Mouse (Mus musculus): ENCODE measurements at regions not wholly inside any gene's neighbourhood (a gene's known extent, or its start where the extent isn't known, plus 50 kb on each side); places are given as distances from the start of the nearest gene placed in this dataset.

GRCm38 (mm10) chr2:94239573-94239972 is 81.8 kb upstream of the Hsd17b12 start:
- Histone ChIP-seq H3K79me2 (replicated peaks; ENCODE audit: control insufficient read depth, insufficient read depth, low read length) (no peaks in the 10 kb centered on the region), H3K4me1 (ENCODE audit: control insufficient read depth, insufficient read depth, low read length) (no peaks in the 10 kb centered on the region), H3K27ac (no peak overlapping the region), H3K36me3 (ENCODE audit: control insufficient read depth, insufficient read depth, low read length) (no peaks in the 10 kb centered on the region), H3K27me3 (ENCODE audit: control insufficient read depth, insufficient read depth, low read length) (peaks cover 22% of the 10 kb centered on the region), H3K9ac (ENCODE audit: low read depth, low read length) (no peak overlapping the region), H3K4me3 (no peak overlapping the region)
- no peak for DNase-seq
- intact Hi-C loops (cut with DNase I): no loop called here
- WGBS: 27% methylated on average over 9 of the region's 9 CpGs
- TF ChIP-seq EP300 (IDR thresholded peaks at IDR 0.05; ENCODE audit: insufficient read depth, low read depth, low read length): no peak
- TF ChIP-seq CTCF (IDR thresholded peaks at IDR 0.05): no peak
- TF ChIP-seq POLR2A (IDR thresholded peaks at IDR 0.05; ENCODE audit: insufficient read depth, low read depth, low read length): no peak

GRCm38 (mm10) chr2:94236479-94236878 is 78.7 kb upstream of the Hsd17b12 start:
- DNase-seq: no peak
- intact Hi-C loops (cut with DNase I): no loop called here
- Histone ChIP-seq H3K27me3 (ENCODE audit: control insufficient read depth, insufficient read depth, low read length) (peaks cover 8% of the 10 kb centered on the region), H3K79me2 (replicated peaks; ENCODE audit: control insufficient read depth, insufficient read depth, low read length) (no peaks in the 10 kb centered on the region), H3K4me1 (ENCODE audit: control insufficient read depth, insufficient read depth, low read length) (no peaks in the 10 kb centered on the region), H3K9ac (ENCODE audit: low read depth, low read length) (no peak overlapping the region), H3K4me3 (no peak overlapping the region), H3K27ac (no peak overlapping the region), H3K36me3 (ENCODE audit: control insufficient read depth, insufficient read depth, low read length) (no peaks in the 10 kb centered on the region)
- whole genome bisulfite sequencing: 31% methylated on average over 3 of the region's 3 CpGs
- TF ChIP-seq EP300 (IDR thresholded peaks at IDR 0.05; ENCODE audit: insufficient read depth, low read depth, low read length): no peak
- no peak for TF ChIP-seq CTCF (IDR thresholded peaks at IDR 0.05)
- no peak for TF ChIP-seq POLR2A (IDR thresholded peaks at IDR 0.05; ENCODE audit: insufficient read depth, low read depth, low read length)

GRCm38 (mm10) chr2:94233597-94233996 is 75.8 kb upstream of the Hsd17b12 start:
- Histone ChIP-seq H3K4me1 (ENCODE audit: control insufficient read depth, insufficient read depth, low read length) (no peaks in the 10 kb centered on the region), H3K9ac (ENCODE audit: low read depth, low read length) (no peak overlapping the region), H3K79me2 (replicated peaks; ENCODE audit: control insufficient read depth, insufficient read depth, low read length) (no peaks in the 10 kb centered on the region), H3K4me3 (no peak overlapping the region), H3K36me3 (ENCODE audit: control insufficient read depth, insufficient read depth, low read length) (no peaks in the 10 kb centered on the region), H3K27me3 (ENCODE audit: control insufficient read depth, insufficient read depth, low read length) (no peaks in the 10 kb centered on the region; the same call in none of the 2 replicates), H3K27ac (no peak overlapping the region)
- TF ChIP-seq CTCF (IDR thresholded peaks at IDR 0.05) (no peak), EP300 (IDR thresholded peaks at IDR 0.05; ENCODE audit: insufficient read depth, low read depth, low read length) (no peak), POLR2A (IDR thresholded peaks at IDR 0.05; ENCODE audit: insufficient read depth, low read depth, low read length) (no peak)
- DNase-seq: no peak
- intact Hi-C loops (cut with DNase I): no loop called here
- 83% methylated on average over 7 of the region's 7 CpGs for WGBS

- no peak overlapping the region for H3K9ac ChIP-seq (ENCODE audit: low read depth, low read length)
- H3K27me3 ChIP-seq (ENCODE audit: control insufficient read depth, insufficient read depth, low read length): no peaks in the 10 kb centered on the region
- intact Hi-C loops (cut with DNase I): no loop called here
- TF ChIP-seq CTCF (IDR thresholded peaks at IDR 0.05) (no peak), POLR2A (IDR thresholded peaks at IDR 0.05; ENCODE audit: insufficient read depth, low read depth, low read length) (no peak), EP300 (IDR thresholded peaks at IDR 0.05; ENCODE audit: insufficient read depth, low read depth, low read length) (no peak)
- DNase-seq: no peak
- H3K36me3 ChIP-seq (ENCODE audit: control insufficient read depth, insufficient read depth, low read length): no peaks in the 10 kb centered on the region
- H3K4me3 ChIP-seq: no peak overlapping the region
- WGBS: 71% methylated on average over 5 of the region's 5 CpGs
- H3K4me1 ChIP-seq (ENCODE audit: control insufficient read depth, insufficient read depth, low read length): no peaks in the 10 kb centered on the region
- no peak overlapping the region for H3K27ac ChIP-seq
- no peaks in the 10 kb centered on the region for H3K79me2 ChIP-seq (replicated peaks; ENCODE audit: control insufficient read depth, insufficient read depth, low read length)
Measured at GRCm38 (mm10) chr2:94219421-94219820, 61.7 kb upstream of the Hsd17b12 start.

GRCm38 (mm10) chr2:94217481-94217880 is 59.7 kb upstream of the Hsd17b12 start:
- Histone ChIP-seq H3K36me3 (ENCODE audit: control insufficient read depth, insufficient read depth, low read length) (no peaks in the 10 kb centered on the region), H3K4me1 (ENCODE audit: control insufficient read depth, insufficient read depth, low read length) (no peaks in the 10 kb centered on the region), H3K4me3 (no peak overlapping the region), H3K79me2 (replicated peaks; ENCODE audit: control insufficient read depth, insufficient read depth, low read length) (no peaks in the 10 kb centered on the region), H3K27ac (no peak overlapping the region), H3K27me3 (ENCODE audit: control insufficient read depth, insufficient read depth, low read length) (no peaks in the 10 kb centered on the region), H3K9ac (ENCODE audit: low read depth, low read length) (no peak overlapping the region)
- intact Hi-C loops (cut with DNase I): no loop called here
- 83% methylated on average over 3 of the region's 3 CpGs for WGBS
- no peak for TF ChIP-seq CTCF (IDR thresholded peaks at IDR 0.05)
- DNase-seq: no peak

GRCm38 (mm10) chr2:94215455-94215854 is 57.7 kb upstream of the Hsd17b12 start:
- H3K27ac ChIP-seq: no peak overlapping the region
- no peaks in the 10 kb centered on the region for H3K79me2 ChIP-seq (replicated peaks; ENCODE audit: control insufficient read depth, insufficient read depth, low read length)
- H3K4me3 ChIP-seq: no peak overlapping the region
- DNase-seq: no peak
- TF ChIP-seq CTCF (IDR thresholded peaks at IDR 0.05) (no peak), POLR2A (IDR thresholded peaks at IDR 0.05; ENCODE audit: insufficient read depth, low read depth, low read length) (no peak), EP300 (IDR thresholded peaks at IDR 0.05; ENCODE audit: insufficient read depth, low read depth, low read length) (no peak)
- intact Hi-C loops (cut with DNase I): no loop called here
- no peak overlapping the region for H3K9ac ChIP-seq (ENCODE audit: low read depth, low read length)
- WGBS: 74% methylated on average over 3 of the region's 3 CpGs
- H3K36me3 ChIP-seq (ENCODE audit: control insufficient read depth, insufficient read depth, low read length): no peaks in the 10 kb centered on the region
- no peaks in the 10 kb centered on the region for H3K27me3 ChIP-seq (ENCODE audit: control insufficient read depth, insufficient read depth, low read length)
- H3K4me1 ChIP-seq (ENCODE audit: control insufficient read depth, insufficient read depth, low read length): no peaks in the 10 kb centered on the region

Small RNA genes lying in the stretch of these regions (microRNA-seq; reads per million reads assigned to microRNA genes)
- gene Mir129-2: 0 reads per million in 2 experiments
- 0 reads per million in 2 experiments for gene Mir129b

Measured in heart, adult 2 months (tissue).